Mouse (Mus musculus) cortical plate, adult 2 months (tissue): ENCODE data around the gene Nup85.

Experiments used
- CTCF ChIP-seq: fragments of 200-500 bp; IDR thresholded peaks from 2 replicates; pipeline ENCODE4 v1.5.1; 2011; ENCODE audit warnings: mild to moderate bottlenecking, control low read depth, low read length; ENCODE audit not compliant: insufficient read depth; ENCODE audit errors: extremely low read depth
- POLR2A ChIP-seq: fragments of 200-500 bp; IDR thresholded peaks from 2 replicates; pipeline ENCODE4 v1.6.1; 2011; ENCODE audit warnings: mild to moderate bottlenecking, low read length, control low read depth; ENCODE audit not compliant: insufficient read depth; ENCODE audit errors: extremely low read depth

GRCm38 (mm10) chr11:115619949-115620348, 55.7 kb downstream of the Nup85 start:
- TF ChIP-seq CTCF (no peak), POLR2A (no peak)
